Mouse (Mus musculus): ENCODE measurements around the gene Cep57l1.
"Not testable (repeated sequence)": the region's sequence is repeated elsewhere in the genome, so short reads cannot be mapped to it uniquely, and the experiment has no call there.

The Cep57l1 gene

GRCm38 (mm10) chr10:41809771-41810563 lies at the start of gene Cep57l1, which contains the start of gene Sesn1:
TSS of gene Cep57l1 (minus strand) at chr10:41809871.
TSS of gene Sesn1 (plus strand) at chr10:41809935.
- peak; percentile 98 for DNase-seq (ENCODE audit: low read depth)

GRCm38 (mm10) chr10:41848721-41849120 lies 39.0 kb upstream of the Cep57l1 start:
- DNase-seq (ENCODE audit: low read depth): no peak

GRCm38 (mm10) chr10:41847737-41848136 lies 38.1 kb upstream of the Cep57l1 start:
- no peak for DNase-seq (ENCODE audit: low read depth)

GRCm38 (mm10) chr10:41838911-41839310 lies 29.2 kb upstream of the Cep57l1 start:
- DNase-seq (ENCODE audit: low read depth): no peak

GRCm38 (mm10) chr10:41834131-41834530 lies 24.5 kb upstream of the Cep57l1 start:
- no peak for DNase-seq (ENCODE audit: low read depth)

- DNase-seq (ENCODE audit: low read depth): no peak
These were observed 22.5 kb upstream of the Cep57l1 start for GRCm38 (mm10) chr10:41832191-41832590.

- DNase-seq (ENCODE audit: low read depth): peak; percentile 89
These were observed 21.3 kb upstream of the Cep57l1 start for GRCm38 (mm10) chr10:41830851-41831522.

- DNase-seq (ENCODE audit: low read depth): no peak
These were observed 20.8 kb upstream of the Cep57l1 start for GRCm38 (mm10) chr10:41830445-41830844.

GRCm38 (mm10) chr10:41829980-41830379 lies 20.3 kb upstream of the Cep57l1 start:
- no peak for DNase-seq (ENCODE audit: low read depth)

- DNase-seq (ENCODE audit: low read depth): no peak
These were observed 19.5 kb upstream of the Cep57l1 start for GRCm38 (mm10) chr10:41829191-41829590.

GRCm38 (mm10) chr10:41827784-41828183 lies 18.1 kb upstream of the Cep57l1 start:
- no peak for DNase-seq (ENCODE audit: low read depth)

GRCm38 (mm10) chr10:41826526-41827116 lies 16.9 kb upstream of the Cep57l1 start:
- no peak for DNase-seq (ENCODE audit: low read depth)

GRCm38 (mm10) chr10:41825996-41826395 lies 16.3 kb upstream of the Cep57l1 start:
- no peak for DNase-seq (ENCODE audit: low read depth)

GRCm38 (mm10) chr10:41825041-41825440 lies 15.4 kb upstream of the Cep57l1 start:
- DNase-seq (ENCODE audit: low read depth): no peak

GRCm38 (mm10) chr10:41823916-41824315 lies 14.2 kb upstream of the Cep57l1 start:
- DNase-seq (ENCODE audit: low read depth): no peak

- DNase-seq (ENCODE audit: low read depth): not testable (repeated sequence)
These were observed 13.6 kb upstream of the Cep57l1 start for GRCm38 (mm10) chr10:41823282-41823675.

- peak; percentile 70 for DNase-seq (ENCODE audit: low read depth)
These were observed 13.1 kb upstream of the Cep57l1 start for GRCm38 (mm10) chr10:41822573-41823281.

GRCm38 (mm10) chr10:41821171-41821570 lies 11.5 kb upstream of the Cep57l1 start:
- no peak for DNase-seq (ENCODE audit: low read depth)

GRCm38 (mm10) chr10:41820401-41820800 lies 10.7 kb upstream of the Cep57l1 start:
- no peak for DNase-seq (ENCODE audit: low read depth)

GRCm38 (mm10) chr10:41819307-41819706 lies 9.6 kb upstream of the Cep57l1 start:
- no peak for DNase-seq (ENCODE audit: low read depth)

- not testable (repeated sequence) for DNase-seq (ENCODE audit: low read depth)
These were observed 9.0 kb upstream of the Cep57l1 start for GRCm38 (mm10) chr10:41818733-41819070.

- no peak for DNase-seq (ENCODE audit: low read depth)
These were observed 8.5 kb upstream of the Cep57l1 start for GRCm38 (mm10) chr10:41818036-41818732.

Measured in NIH3T3 (cell line).